ENCODE assay signal across 9 mouse cellular contexts in genomic region chr4:117982706-117983105, GRCm38 (mm10). TPM values are rescaled to one million over a fixed set of nuclear protein-coding genes. Genes with fewer than 3 reads are reported as not detected.
DNase-seq lines count a peak whose midpoint lies in the region; ATAC-seq and TF ChIP-seq lines count a peak whose summit lies in the region.
"Had no signal": no experiment of that assay in that cellular context is flagged by ENCODE, and none has a peak within 500 bp of the region (broad histone marks: within the 10 kb centered on the region; RNA-seq: fewer than 3 reads in every experiment).

No protein-coding gene starts in this region.

- no peak for TF ChIP-seq EP300 in stomach, postnatal 0 days (optimal IDR thresholded peaks at IDR 0.05)

- ATAC-seq in heart, embryonic 13.5 days (ENCODE audit: extremely low read depth, insufficient number of reproducible peaks, low FRiP score, low TSS enrichment) = no peak
- ATAC-seq in stomach, postnatal 0 days (ENCODE audit: low FRiP score, low TSS enrichment) = peak; percentile 83

- WGBS in heart, embryonic 13.5 days = 41% methylated on average over 7 of the region's 7 CpGs
- 50% methylated on average over 7 of the region's 7 CpGs for WGBS in stomach, postnatal 0 days

- H3K9me3 ChIP-seq in heart, embryonic 13.5 days = no peaks in the 10 kb centered on the region
- H3K9me3 ChIP-seq in stomach, postnatal 0 days (ENCODE audit: control insufficient read depth, low read length) = no peaks in the 10 kb centered on the region

- H3K79me2 ChIP-seq in C2C12 (ENCODE audit: control insufficient read depth, insufficient read depth) = no peaks in the 10 kb centered on the region

- peak; percentile 72 for DNase-seq in adrenal gland, postnatal 14 days
- no peak for DNase-seq in adrenal gland, adult 8-10 months
- DNase-seq in left cerebral cortex, postnatal 14 days (ENCODE audit: low spot score in 2 of 2) = peak; percentile 55 to 68
- DNase-seq in stomach, postnatal 0 days (ENCODE audit: low spot score) = peak; percentile 73
- no peak for DNase-seq in thymus, adult 18-20 months
- no peak for DNase-seq in urinary bladder, postnatal 10 days (ENCODE audit: low spot score)

- no peak overlapping the region for H3K4me2 ChIP-seq in heart, embryonic 13.5 days
- H3K4me2 ChIP-seq in stomach, postnatal 0 days (replicated peaks; ENCODE audit: low read depth) = no peak overlapping the region

- peak overlapping the region; percentile 9; the same call in 1 of the 2 replicates for H3K9ac ChIP-seq in heart, embryonic 13.5 days
- no peak overlapping the region for H3K9ac ChIP-seq in stomach, postnatal 0 days (ENCODE audit: low read length)

- peak overlapping the region; percentile 20; the same call in 1 of the 2 replicates for H3K27ac ChIP-seq in heart, embryonic 13.5 days (replicated peaks)
- peak overlapping the region; percentile 56; the same call in 1 of the 2 replicates for H3K27ac ChIP-seq in stomach, postnatal 0 days (replicated peaks)

- no peak overlapping the region for H3K4me3 ChIP-seq in C2C12 (ENCODE audit: insufficient read depth, poor library complexity, severe bottlenecking)
- no peak overlapping the region for H3K4me3 ChIP-seq in heart, embryonic 13.5 days
- no peak overlapping the region for H3K4me3 ChIP-seq in stomach, postnatal 0 days (ENCODE audit: low read depth, low read length)

- intact Hi-C loops in left cerebral cortex, postnatal 14 days (cut with DNase I) = no loop called here

- H3ac ChIP-seq in C2C12 (ENCODE audit: control insufficient read depth, insufficient read length, low read depth) = no peak overlapping the region

- H3K4me1 ChIP-seq in heart, embryonic 13.5 days = peaks cover 62% of the 10 kb centered on the region
- H3K4me1 ChIP-seq in stomach, postnatal 0 days (replicated peaks; ENCODE audit: control insufficient read depth, insufficient read depth) = peaks cover 9% of the 10 kb centered on the region; the same call in 1 of the 2 replicates

- no peaks in the 10 kb centered on the region for H3K79me3 ChIP-seq in C2C12 (ENCODE audit: low read depth)

- TF ChIP-seq CTCF in C2C12 (IDR thresholded peaks at IDR 0.05; ENCODE audit: control insufficient read depth, insufficient read depth, insufficient read length) = no peak
- no peak for TF ChIP-seq CTCF in stomach, postnatal 0 days (IDR thresholded peaks at IDR 0.05; ENCODE audit: low read depth)

- no peaks in the 10 kb centered on the region for H3K36me3 ChIP-seq in C2C12 (ENCODE audit: control insufficient read depth, insufficient read depth)
- no peaks in the 10 kb centered on the region for H3K36me3 ChIP-seq in heart, embryonic 13.5 days
- H3K36me3 ChIP-seq in stomach, postnatal 0 days (ENCODE audit: control insufficient read depth, insufficient read depth, low read length) = no peaks in the 10 kb centered on the region

- no peaks in the 10 kb centered on the region for H3K27me3 ChIP-seq in C2C12 (ENCODE audit: control insufficient read depth, insufficient read depth, insufficient read length)
- no peaks in the 10 kb centered on the region for H3K27me3 ChIP-seq in heart, embryonic 13.5 days (replicated peaks)
- no peaks in the 10 kb centered on the region for H3K27me3 ChIP-seq in stomach, postnatal 0 days (ENCODE audit: control insufficient read depth, insufficient read depth, low read length)

TF ChIP-seq in C2C12, 6 proteins besides CTCF, POLR2A, EP300 and RAD21:
- peak; percentile 20 for TF ChIP-seq CEBPB (IDR thresholded peaks at IDR 0.05; ENCODE audit: low read depth)
- TF ChIP-seq FOSL1 (IDR thresholded peaks at IDR 0.05; ENCODE audit: insufficient read depth, low read length, poor library complexity, severe bottlenecking) = no peak
TF ChIP-seq in C2C12: peak in this region for 1.

RNA-seq across cellular contexts. Expression of gene Artn, which starts 53.1 kb away (rescaled TPM):
- 0.41 TPM in 1 of 2 replicates, not detected in the other for total RNA-seq in adrenal gland, postnatal 14 days (2021)
- total RNA-seq in adrenal gland, adult 8-10 months (2022) = under 1 TPM; 0.24 to 0.54 (median 0.38) TPM
- polyA plus RNA-seq in C2C12 (2012; fragmentation: generic; extraction: Trizol) = 2.6 TPM
- 0.66 and 0.98 TPM in 2 replicates for polyA plus RNA-seq in heart, embryonic 13.5 days (2015; fragmentation: Nextera tagmentation; extraction: Ambion mirVana)
- total RNA-seq in left cerebral cortex, postnatal 14 days (2021) = 1 to 10 TPM; 1.8 to 2.3 TPM
- 3.8 TPM in 2 replicates for polyA plus RNA-seq in stomach, postnatal 0 days (2015; fragmentation: Nextera tagmentation; extraction: Ambion mirVana)
- total RNA-seq: neutrophil, adult 5-6 weeks had no signal

Comparison
In these comparisons a context has a peak if more than half of its experiments do, and no peak if none do; other contexts are left out.
1. DNase-seq: peak in adrenal gland, postnatal 14 days (single experiment), left cerebral cortex, postnatal 14 days (2 of 2) and stomach, postnatal 0 days (single experiment); none in adrenal gland, adult 8-10 months (single experiment), thymus, adult 18-20 months (0 of 2) and urinary bladder, postnatal 10 days (single experiment).